Mouse (Mus musculus) Muller cell, postnatal 12 days (primary cell): Measurements from ENCODE around the gene Stum.

ENCODE experiments used
- DNase-seq: peaks from one replicate; pipeline ENCODE4 v3.0.0-alpha.2; 2015; ENCODE audit errors: inconsistent ontology term

Gene Stum

GRCm38 (mm10) chr1:180386951-180387749 lies 96.2 kb downstream of the Stum start:
- peak; percentile 100 for DNase-seq

- DNase-seq, result no peak
Measured at GRCm38 (mm10) chr1:180385308-180385707, 98.0 kb downstream of the Stum start.

GRCm38 (mm10) chr1:180384486-180384885 lies 98.8 kb downstream of the Stum start:
- DNase-seq, result no peak

GRCm38 (mm10) chr1:180383884-180384283 lies 99.4 kb downstream of the Stum start:
- no peak for DNase-seq
